Mouse (Mus musculus) c-Kit-positive CD71-negative TER-119-negative erythroid progenitor cells, embryonic 14.5 days (primary cell): ENCODE measurements at regions not wholly inside any gene's neighbourhood (a gene's known extent, or its start where the extent isn't known, plus 50 kb on each side); places are given as distances from the start of the nearest gene placed in this dataset.

ENCODE experiments used
- DNase-seq: peaks from one replicate; pipeline ENCODE4 v3.0.0-alpha.2; 2013; ENCODE audit warnings: low read depth

GRCm38 (mm10) chr12:118549071-118549470, 247.8 kb upstream of the Sp4 start:
- no peak for DNase-seq

DNA sequence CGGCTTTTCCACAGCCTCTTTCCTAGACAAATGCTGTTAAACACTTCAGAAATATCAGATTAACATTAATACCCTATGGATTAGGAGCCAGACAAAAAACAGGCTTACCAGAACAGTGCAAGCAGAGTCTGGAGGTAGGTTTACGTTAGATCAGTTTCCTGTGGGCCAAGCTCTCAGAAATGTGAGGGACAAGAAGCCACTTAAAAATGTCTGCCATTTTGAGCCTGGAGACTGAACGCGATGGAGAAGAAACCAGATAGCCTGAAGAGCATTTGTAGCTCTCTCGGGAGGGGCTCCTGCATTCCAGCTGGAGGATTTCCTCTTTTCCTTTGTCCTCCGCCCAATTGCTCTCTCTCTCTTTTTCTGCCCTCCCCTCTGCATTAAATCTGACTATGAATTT, 239.1 kb upstream of the Sp4 start:
- no peak for DNase-seq

- DNase-seq = no peak
Measured at GRCm38 (mm10) chr12:118530514-118530913, 229.3 kb upstream of the Sp4 start.

- no peak for DNase-seq
Measured at GRCm38 (mm10) chr12:118529428-118530361, 228.5 kb upstream of the Sp4 start.

DNA sequence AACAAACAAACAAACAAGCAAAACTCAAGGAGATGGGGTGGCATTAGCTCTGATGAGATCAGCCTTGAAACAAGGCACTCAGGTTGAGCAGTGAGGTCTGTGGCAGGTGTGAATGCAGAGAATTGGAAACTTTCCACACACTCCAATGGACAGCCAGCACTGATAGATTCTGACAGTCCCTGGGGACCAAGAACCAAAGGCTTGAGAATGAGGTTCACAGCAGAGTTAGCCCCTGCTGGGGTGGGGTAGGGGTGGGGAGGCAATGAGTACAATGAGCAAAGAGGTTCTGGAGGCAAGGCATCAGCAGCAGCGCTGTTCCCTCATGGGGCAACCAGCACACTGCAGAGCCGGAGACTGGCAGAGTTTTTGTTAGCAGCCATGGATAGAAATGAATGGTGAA, 220.5 kb upstream of the Sp4 start:
- no peak for DNase-seq

DNA sequence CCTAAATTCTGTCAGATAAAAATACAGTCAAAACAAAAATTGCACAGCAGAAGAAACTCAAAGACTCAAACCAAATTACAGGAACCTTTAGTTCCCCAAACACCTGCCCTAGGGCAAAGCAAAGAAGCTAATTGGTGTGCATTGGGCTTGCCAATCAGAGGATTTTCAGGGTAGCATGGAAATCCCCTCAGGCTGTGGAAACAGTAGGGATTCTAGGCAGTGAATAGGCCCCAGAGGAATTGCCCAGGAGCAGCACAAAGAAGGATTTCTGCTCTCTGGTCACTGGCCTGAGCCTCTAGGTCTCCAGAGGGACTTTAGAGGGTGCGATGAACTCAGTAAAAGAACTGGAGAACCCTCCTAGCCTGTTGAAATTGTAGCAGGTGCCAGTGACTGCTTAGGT, 220.1 kb upstream of the Sp4 start:
- no peak for DNase-seq

- no peak for DNase-seq
Measured at GRCm38 (mm10) chr12:118519801-118520327, 218.6 kb upstream of the Sp4 start.

DNA sequence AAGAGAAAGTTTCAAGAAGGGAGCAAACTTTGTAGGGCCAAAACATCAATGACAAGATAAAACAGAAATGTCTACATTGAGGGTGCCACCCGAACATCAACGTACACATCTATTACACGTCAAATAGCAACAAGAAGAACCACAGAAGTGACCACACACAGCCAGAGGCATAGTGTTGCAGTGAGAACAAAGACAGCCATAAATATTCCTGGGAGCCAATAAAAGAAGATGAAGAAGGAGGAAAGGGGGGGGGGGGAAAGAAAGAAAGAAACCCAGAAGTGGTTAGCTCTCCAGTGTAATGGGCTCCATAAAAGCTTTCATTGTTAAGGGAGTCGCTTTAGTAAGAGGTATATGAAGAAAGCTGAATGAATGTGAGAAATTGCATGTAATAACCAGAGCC, 209.7 kb upstream of the Sp4 start:
- no peak for DNase-seq

DNA sequence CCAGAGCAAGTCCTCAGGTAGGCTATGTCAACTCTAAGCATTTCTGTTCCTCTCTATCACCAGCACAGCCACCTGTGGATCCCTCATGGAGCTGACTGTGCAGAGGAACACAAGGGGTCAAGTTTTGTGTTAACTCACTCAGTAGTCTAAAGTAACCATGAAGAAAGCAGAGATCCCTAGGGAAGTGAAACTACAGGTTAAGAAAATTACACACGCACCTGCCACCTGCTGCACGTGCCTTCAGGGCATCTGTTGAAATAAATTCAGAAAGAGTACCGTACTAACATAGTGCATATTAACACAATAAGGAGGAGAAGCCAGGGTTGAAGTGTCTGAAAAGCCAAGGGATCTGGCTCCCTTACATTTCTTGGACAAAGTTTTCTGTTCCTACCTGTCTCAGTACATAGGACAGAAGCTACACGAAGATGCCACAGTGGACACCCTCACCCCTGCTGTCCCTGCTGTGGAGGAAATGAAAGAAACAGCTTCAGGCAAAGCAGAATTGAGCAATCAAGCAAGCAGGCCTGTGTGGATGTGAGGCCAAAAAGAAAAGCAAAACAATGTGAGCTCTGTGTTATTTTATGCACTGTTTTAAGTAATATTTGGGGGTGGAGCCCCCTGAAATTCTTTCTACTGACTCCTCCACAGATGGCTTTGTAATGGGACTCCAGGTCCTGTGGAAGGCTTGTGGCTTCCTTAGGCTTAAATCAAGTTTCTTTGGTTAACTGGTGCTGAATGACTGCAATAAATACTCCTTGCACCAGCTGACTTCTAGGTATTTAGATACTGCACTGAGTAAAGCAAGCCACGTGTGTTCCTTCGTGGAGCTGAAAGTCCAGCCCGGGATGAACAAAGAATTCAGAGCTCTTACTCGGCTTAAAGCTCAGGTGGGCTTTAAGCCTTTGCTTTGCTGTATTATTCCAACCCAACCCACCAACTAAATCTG, 208.0 kb upstream of the Sp4 start:
- DNase-seq = no peak

- DNase-seq = no peak
Measured at GRCm38 (mm10) chr12:118500392-118500791, 199.2 kb upstream of the Sp4 start.

DNA sequence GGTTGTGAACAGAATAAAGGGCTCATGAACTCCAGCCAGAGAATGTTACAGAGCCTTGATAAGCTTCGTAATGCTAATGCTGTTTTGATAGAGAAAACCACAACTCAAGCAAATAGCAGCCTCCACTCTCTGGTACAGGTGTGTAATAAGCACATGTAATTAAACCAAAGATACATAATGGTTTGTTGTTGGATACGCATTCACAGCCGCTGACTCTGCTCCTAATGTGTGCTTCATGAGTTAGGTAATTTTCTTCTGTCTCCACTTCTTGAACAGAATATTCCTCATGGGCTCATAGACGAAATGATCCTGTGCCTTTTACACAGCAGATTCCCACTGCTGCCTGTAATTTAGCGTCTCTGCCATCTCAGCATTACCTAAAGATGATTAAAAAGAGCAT, 186.8 kb upstream of the Sp4 start:
- no peak for DNase-seq

- DNase-seq = no peak
Measured at GRCm38 (mm10) chr12:118486434-118486833, 185.2 kb upstream of the Sp4 start.

GRCm38 (mm10) chr12:118481347-118481746, 180.1 kb upstream of the Sp4 start:
- no peak for DNase-seq

- no peak for DNase-seq
Measured at GRCm38 (mm10) chr12:118474732-118475131, 173.5 kb upstream of the Sp4 start.

- DNase-seq = no peak
Measured at GRCm38 (mm10) chr12:118466837-118467236, 165.6 kb upstream of the Sp4 start.

- DNase-seq = peak; percentile 25
Measured at GRCm38 (mm10) chr12:118457493-118458408, 156.5 kb upstream of the Sp4 start.

DNA sequence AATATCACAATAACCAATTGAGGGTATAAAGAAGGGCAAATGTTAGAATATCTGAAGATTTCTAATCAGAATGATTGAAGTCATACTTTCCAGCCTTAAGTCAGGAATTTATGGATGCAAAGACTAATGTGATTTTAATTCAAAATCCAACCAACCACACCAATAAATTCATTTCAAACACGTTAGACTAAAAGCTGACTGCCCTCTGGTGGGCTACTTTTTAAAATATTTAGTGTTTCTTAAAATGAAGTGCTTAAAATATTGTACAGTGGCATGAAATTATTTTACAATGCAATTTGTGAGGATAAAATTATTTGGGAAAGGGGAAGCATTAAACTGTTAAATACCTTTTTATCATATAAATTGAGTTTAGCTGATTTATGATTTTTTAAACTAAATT, 154.4 kb upstream of the Sp4 start:
- no peak for DNase-seq

DNA sequence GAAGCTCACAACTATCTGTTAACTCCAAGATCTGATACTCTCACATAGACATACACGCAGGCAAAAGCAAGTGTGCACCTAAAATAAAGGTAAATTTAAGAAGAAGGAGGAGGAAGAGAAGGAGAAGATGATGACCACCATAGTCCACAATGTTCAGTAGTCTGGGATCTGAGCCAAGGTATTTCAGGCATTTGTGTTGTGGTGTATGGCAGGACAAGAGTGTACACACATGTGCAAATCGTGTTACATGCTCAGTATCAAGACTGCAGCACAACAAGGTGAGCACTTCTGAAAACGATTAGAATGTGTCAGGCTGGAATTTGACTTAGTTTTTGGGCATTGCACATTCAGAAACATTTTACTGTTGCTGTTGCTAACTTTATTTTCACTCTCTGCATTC, 138.4 kb upstream of the Sp4 start:
- no peak for DNase-seq

DNA sequence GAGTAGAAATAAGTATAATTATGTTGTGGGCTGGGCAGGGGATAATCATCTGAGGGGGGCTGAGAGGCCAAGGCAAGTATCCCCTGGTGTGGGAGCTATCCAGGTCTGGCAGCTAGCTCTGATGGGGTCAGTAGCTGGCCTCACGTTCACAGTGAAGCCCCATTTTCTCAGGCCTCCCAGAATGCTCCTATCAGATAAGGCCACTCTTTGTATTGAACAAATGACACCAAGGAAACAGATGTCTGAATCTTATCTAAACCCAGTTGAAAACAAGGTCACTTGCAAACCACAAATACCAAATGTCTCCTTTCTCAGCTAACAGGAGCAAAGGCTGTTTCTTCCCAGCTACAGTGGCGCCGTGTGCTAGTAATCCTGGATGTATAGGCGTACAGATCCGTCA, 137.6 kb upstream of the Sp4 start:
- no peak for DNase-seq

DNA sequence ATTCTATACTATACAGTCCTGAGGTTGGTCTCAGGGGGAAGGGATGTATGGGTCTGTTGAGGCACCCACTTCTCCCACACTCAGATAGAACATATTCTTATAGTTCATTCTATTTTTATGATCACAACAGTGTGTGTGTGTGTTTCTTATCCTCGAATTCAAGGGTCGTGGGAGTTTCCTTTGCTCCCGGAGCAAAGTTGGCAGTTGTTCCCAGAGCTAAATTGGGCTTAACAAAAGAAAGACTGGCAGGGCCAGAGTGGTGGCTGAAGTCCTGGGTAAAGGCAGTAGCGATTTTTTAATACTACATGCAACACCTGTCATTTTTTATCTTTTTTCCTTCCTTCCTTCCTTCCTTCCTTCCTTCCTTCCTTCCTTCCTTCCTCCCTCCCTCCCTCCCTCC, 131.5 kb upstream of the Sp4 start:
- no peak for DNase-seq

DNA sequence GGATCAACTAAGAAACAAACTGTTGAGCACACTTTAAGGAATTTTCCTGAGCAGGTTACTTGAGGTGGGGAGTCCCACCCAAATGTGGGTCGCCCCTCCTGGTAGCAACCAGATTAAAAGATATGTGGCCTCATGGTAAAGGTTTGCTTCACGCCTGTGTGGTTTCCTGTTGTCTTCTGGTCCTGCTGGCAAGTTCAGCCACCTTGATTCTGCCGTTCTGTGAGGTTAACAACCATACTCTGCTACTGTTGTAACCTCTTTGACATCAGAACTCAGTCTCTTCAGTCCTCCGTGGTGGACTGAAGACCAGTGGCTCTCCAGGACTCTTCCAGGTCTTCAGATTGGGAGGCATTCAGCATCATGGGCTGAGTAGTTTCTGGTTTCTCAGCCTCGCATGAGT, 127.1 kb upstream of the Sp4 start:
- no peak for DNase-seq

GRCm38 (mm10) chr12:118415956-118416355, 114.7 kb upstream of the Sp4 start:
- no peak for DNase-seq
